Mouse (Mus musculus): ENCODE data around the gene Etv6. TPM values are rescaled to one million over a fixed set of nuclear protein-coding genes. Genes with fewer than 3 reads are reported as not detected.

Etv6 gene
- polyA plus RNA-seq, 1 experiment from 2014 or later = 23.5 TPM

DNA sequence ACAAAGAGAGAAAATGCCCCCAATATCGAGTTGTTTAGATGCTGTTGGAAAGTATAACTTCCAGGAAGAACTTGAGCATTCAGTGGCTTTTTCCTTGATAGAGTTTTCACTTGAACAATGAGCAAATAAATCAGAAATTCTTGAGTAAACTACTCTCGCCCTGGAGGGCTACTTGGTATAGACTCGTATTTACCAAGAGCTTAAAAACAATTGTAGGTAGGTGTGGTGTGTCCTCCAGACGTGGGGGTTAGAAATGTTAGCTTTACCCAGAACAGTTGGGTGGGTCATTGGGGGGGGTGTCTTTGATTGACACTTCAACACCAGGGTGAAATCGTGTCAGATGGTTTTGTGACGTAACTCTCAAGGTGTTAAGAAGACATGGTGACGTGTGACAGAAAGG, 88.0 kb downstream of the Etv6 start:
- no peak for ATAC-seq
- CTCF ChIA-PET = interaction anchor here (0.9 kb wide), 1 partner anchor 16 kb away, joined by 3 read pairs; no protein-coding TSS in a partner anchor

DNA sequence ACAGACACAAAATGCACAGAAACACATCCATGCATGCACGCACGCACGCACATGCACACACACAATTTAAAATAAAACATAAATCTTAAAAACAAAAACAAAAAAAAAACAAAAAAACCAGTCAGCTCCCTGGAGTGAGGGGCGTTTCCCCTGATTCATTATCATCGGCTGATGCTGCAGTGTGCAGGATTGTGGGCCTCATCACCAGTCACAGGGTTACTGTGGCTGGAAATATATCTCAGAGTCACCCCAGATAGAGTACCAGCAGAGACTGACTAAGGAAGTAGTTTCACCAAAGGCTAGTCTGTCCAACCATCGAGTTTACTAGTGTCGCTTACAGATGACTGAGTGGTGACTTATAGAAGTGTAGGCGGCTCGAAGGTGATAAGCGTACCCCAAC, 88.8 kb downstream of the Etv6 start:
- CTCF ChIA-PET = no interaction called here
- in situ Hi-C loops (cut with MboI; ENCODE audit: low pct_unique_long_range_greater_than_20kb) = no loop called here
- no peak for TF ChIP-seq CTCF (IDR thresholded peaks at IDR 0.05)
- no peak for DNase-seq (ENCODE audit: low read depth, low spot score)
- no peak for ATAC-seq
- no peaks in the 10 kb centered on the region for H3K27me3 ChIP-seq
- POLR2A ChIA-PET = no interaction called here

More for the DNA sequence above, 88.0 kb downstream of the Etv6 start:
- in situ Hi-C loops (cut with MboI; ENCODE audit: low pct_unique_long_range_greater_than_20kb) = no loop called here
- POLR2A ChIA-PET = no interaction called here
- no peak for TF ChIP-seq CTCF (IDR thresholded peaks at IDR 0.05)
- no peaks in the 10 kb centered on the region for H3K27me3 ChIP-seq
- DNase-seq (ENCODE audit: low read depth, low spot score) = no peak

DNA sequence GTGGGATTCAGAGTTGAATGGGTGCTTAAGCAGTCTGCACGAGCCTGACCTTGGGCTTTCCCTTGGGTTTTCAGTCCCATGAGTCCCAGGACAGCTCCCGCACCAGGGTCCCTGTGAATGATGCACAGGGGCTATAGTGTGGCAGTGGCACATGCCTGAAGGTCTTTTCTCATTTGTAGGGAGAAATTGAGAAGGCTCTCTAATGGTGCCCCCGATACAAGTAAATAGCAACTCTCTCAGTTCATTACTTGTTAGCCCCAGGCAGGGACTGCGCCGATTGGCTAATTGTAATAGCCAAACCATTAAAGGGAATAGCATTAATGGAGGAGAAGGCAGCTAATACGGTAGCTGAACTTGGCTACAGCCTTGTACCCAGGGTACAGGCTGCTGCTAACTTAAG, 92.5 kb downstream of the Etv6 start:
- ATAC-seq = no peak
- in situ Hi-C loops (cut with MboI; ENCODE audit: low pct_unique_long_range_greater_than_20kb) = no loop called here
- no peak for TF ChIP-seq CTCF (IDR thresholded peaks at IDR 0.05)
- ChIA-PET POLR2A (interaction anchor here (1.1 kb wide), 1 partner anchor 17 kb away, joined by 3 read pairs; no protein-coding TSS in a partner anchor), CTCF (interaction anchor here (1.5 kb wide), 1 partner anchor 51 kb away, joined by 4 read pairs; no protein-coding TSS in a partner anchor)
- no peak for DNase-seq (ENCODE audit: low read depth, low spot score)
- H3K27me3 ChIP-seq = no peaks in the 10 kb centered on the region

DNA sequence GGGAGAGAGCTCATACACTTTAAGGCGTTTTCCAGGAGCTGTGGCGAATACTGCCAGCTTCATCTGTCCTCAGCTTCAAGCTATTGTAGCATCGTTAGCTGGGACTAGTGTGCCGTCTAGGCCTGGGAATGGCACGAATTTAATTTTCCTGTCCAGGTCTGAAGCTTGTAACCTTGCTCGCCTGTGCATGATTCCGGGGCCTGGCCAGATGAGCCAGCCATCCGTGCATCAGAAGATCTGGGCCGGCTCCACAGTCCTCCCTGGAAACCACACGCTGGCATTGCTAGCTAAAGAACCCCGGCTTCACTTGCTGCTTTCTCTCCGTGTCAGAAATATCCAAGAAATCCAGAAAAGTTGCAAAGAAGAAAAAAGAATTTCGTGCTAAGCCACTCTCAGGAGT, 93.1 kb downstream of the Etv6 start:
- ChIA-PET POLR2A (interaction anchor here (1.1 kb wide), 1 partner anchor 18 kb away, joined by 3 read pairs; no protein-coding TSS in a partner anchor), CTCF (interaction anchor here (1.0 to 1.5 kb wide), 2 partner anchors 18 to 51 kb away, joined by 4 to 5 read pairs; no protein-coding TSS in a partner anchor)
- H3K27me3 ChIP-seq = no peaks in the 10 kb centered on the region
- TF ChIP-seq CTCF (IDR thresholded peaks at IDR 0.05) = no peak
- in situ Hi-C loops (cut with MboI; ENCODE audit: low pct_unique_long_range_greater_than_20kb) = no loop called here
- no peak for ATAC-seq
- DNase-seq (ENCODE audit: low read depth, low spot score) = no peak

DNA sequence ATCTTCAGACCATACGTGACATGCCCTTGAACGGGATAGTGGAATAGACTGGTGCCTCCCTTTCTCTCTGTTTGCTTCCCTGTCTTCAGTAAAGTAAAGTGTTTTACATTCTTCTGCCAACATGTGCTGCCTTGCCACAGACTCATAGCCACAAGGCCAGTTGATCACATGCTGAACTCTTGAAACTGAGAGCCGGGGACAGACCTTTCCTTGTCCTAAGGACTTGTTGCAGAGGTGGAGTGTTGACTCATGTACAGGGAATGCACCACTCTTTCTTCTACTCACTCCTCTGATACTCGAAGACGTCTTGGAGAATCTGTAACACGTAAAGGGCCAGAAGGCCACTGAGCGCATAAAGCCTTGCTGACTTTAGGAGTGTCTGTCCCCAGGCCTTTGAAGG, 94.3 kb downstream of the Etv6 start:
- TF ChIP-seq CTCF (IDR thresholded peaks at IDR 0.05) = no peak
- H3K27me3 ChIP-seq = no peaks in the 10 kb centered on the region
- no peak for DNase-seq (ENCODE audit: low read depth, low spot score)
- no peak for ATAC-seq
- in situ Hi-C loops (cut with MboI; ENCODE audit: low pct_unique_long_range_greater_than_20kb) = no loop called here
- POLR2A ChIA-PET = no interaction called here
- CTCF ChIA-PET = no interaction called here

DNA sequence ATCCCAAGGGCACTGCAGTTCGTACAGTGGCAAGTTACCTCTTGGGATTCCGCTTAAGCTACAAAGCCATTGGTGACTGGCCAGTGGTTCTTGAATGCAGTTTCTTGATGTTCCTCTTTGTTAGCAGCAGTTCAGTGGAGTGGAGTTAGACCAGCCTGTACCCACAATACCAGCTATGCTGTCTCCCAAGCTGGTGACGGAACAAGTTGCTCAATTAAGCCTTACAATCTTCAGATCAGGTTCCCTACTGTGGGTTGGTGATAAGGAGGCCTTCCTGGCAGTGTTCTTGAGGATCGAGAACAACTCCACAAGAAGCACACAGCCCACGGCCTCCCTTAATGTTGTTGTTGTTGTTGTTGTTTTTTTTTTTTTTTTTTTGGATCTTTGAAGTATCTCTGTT, 95.3 kb downstream of the Etv6 start:
- in situ Hi-C loops (cut with MboI; ENCODE audit: low pct_unique_long_range_greater_than_20kb) = no loop called here
- no peak for DNase-seq (ENCODE audit: low read depth, low spot score)
- ChIA-PET POLR2A (interaction anchor here (0.6 to 0.8 kb wide), 2 partner anchors 15 to 127 kb away, joined by 3 to 4 read pairs; no protein-coding TSS in a partner anchor), CTCF (no interaction called here)
- TF ChIP-seq CTCF (IDR thresholded peaks at IDR 0.05) = no peak
- no peaks in the 10 kb centered on the region for H3K27me3 ChIP-seq
- ATAC-seq = no peak

DNA sequence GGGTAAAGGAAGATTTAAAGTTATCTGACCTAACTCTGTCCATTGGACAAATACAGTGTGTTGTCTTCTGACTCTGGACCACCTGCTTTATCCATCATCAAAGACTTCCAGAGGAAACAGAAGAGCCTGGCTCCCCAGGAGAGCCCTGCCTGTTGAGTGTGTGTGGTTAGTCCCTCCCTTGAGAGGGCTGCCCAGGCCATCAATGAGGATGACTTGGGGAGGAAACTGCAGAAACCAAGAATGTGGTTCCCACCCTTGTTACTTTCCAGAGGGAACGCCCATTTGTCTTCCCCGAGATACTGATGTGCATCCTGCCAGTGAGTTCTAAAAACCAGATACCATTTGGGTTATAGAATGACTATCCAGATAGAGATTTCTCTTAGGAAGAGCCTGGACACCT, 96.1 kb downstream of the Etv6 start:
- in situ Hi-C loops (cut with MboI; ENCODE audit: low pct_unique_long_range_greater_than_20kb) = no loop called here
- no peak for TF ChIP-seq CTCF (IDR thresholded peaks at IDR 0.05)
- ATAC-seq (no peak), DNase-seq (ENCODE audit: low read depth, low spot score) (no peak)
- ChIA-PET POLR2A (interaction anchor here (0.6 to 0.8 kb wide), 2 partner anchors 16 to 126 kb away, joined by 3 to 4 read pairs; no protein-coding TSS in a partner anchor), CTCF (no interaction called here)
- no peaks in the 10 kb centered on the region for H3K27me3 ChIP-seq

DNA sequence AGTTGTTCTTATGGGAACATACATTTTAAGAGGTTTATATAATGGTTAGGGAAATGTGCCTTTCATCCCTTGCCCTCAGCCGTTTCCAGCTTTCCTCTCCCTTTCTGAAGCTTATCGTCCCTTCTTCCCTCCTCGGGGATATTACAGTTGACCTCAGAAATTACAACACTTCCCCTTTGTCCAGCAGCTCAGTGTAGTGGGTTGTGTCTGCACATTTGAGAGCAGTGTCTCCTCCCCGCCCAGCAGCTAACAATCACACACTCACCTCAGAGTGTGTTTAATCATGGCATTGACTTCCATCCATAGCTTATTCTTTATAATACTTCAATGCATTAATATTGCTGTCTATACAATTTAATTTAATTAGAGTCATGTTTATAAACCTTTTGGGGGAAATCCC, 98.3 kb downstream of the Etv6 start:
- DNase-seq (ENCODE audit: low read depth, low spot score) = no peak
- in situ Hi-C loops (cut with MboI; ENCODE audit: low pct_unique_long_range_greater_than_20kb) = no loop called here
- TF ChIP-seq CTCF (IDR thresholded peaks at IDR 0.05) = no peak
- POLR2A ChIA-PET = interaction anchor here (0.7 to 1.0 kb wide), 2 partner anchors 19 to 259 kb away, joined by 3 read pairs; no protein-coding TSS in a partner anchor
- H3K27me3 ChIP-seq = no peaks in the 10 kb centered on the region
- no peak for ATAC-seq
- CTCF ChIA-PET = interaction anchor here (0.9 to 1.4 kb wide), 3 partner anchors 10 to 19 kb away, joined by 3 to 4 read pairs (median 3); no protein-coding TSS in a partner anchor

DNA sequence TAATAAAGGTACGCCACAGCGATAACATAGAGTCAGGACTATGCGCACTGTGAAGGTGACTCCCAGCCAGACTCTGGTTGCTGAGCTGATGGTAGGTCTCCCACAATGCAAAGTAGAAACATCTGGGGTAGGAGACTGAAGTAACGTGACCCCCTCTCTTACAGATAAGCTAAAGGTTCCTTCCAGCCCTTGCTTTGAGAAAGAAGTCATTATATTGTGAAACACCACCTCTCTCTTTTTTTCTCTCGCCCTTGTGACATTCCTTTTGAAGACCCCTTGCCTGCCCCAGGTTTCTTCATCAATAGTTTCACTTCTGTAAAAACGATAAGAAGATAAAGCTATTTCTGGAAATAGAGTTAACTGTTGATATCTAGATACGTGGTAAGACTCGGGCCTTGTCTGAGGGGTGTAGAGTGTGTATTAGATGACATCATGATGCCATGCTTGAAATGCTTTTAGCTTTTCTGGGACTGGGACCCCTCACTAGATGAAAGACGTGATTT, 99.4 kb downstream of the Etv6 start:
- POLR2A ChIA-PET = interaction anchor here (1.0 kb wide), 1 partner anchor 18 kb away, joined by 3 read pairs; no protein-coding TSS in a partner anchor
- in situ Hi-C loops (cut with MboI; ENCODE audit: low pct_unique_long_range_greater_than_20kb) = no loop called here
- ATAC-seq (no peak), DNase-seq (ENCODE audit: low read depth, low spot score) (no peak)
- CTCF ChIA-PET = interaction anchor here (1.2 to 1.4 kb wide), 5 partner anchors 9 to 87 kb away, joined by 3 to 4 read pairs (median 4); no protein-coding TSS in a partner anchor
- H3K27me3 ChIP-seq = no peaks in the 10 kb centered on the region
- no peak for TF ChIP-seq CTCF (IDR thresholded peaks at IDR 0.05)

DNA sequence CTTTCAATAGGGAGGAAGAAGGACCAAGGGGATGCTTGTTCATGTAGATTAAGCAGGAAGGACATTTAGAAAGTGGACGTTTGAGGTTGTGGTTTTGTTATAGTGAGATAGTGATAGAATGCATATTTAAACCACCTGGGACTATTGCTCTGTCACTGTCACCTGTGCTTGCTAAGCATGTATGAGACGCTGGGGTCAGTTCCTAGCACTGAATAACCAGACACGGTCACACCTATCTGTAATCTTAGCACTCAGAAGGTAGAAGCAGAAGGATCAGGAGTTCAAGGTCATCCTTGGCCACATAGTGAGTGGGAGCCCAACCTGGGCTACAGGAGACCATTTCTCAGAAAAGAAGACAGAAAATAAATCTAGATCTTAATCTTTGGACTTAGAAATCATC, 100.8 kb downstream of the Etv6 start:
- ChIA-PET POLR2A (no interaction called here), CTCF (no interaction called here)
- H3K27me3 ChIP-seq = no peaks in the 10 kb centered on the region
- in situ Hi-C loops (cut with MboI; ENCODE audit: low pct_unique_long_range_greater_than_20kb) = no loop called here
- ATAC-seq = no peak
- TF ChIP-seq CTCF (IDR thresholded peaks at IDR 0.05) = no peak
- no peak for DNase-seq (ENCODE audit: low read depth, low spot score)

DNA sequence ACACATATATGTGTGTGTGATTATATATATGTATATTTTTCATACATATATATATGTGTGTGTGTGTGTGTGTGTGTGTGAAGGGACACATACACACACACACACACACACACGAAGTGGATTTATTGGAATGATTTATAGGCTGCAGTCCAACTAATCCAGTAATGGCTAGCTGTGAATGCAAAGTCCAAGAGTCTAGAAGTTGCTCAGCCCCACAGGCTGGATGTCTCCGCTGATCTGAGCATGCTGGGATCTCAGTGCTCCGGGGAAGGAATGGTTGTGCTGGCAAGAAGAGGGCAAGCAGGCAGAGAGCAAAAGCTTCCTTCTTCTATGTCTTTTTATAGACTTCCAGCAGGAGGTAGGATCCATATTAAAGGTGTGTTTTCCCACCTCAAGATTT, 103.9 kb downstream of the Etv6 start:
- TF ChIP-seq CTCF (IDR thresholded peaks at IDR 0.05) = no peak
- H3K27me3 ChIP-seq = no peaks in the 10 kb centered on the region
- ChIA-PET CTCF (interaction anchor here (1.1 to 1.4 kb wide), 3 partner anchors 8 to 16 kb away, joined by 3 read pairs; no protein-coding TSS in a partner anchor), POLR2A (no interaction called here)
- in situ Hi-C loops (cut with MboI; ENCODE audit: low pct_unique_long_range_greater_than_20kb) = no loop called here
- DNase-seq (ENCODE audit: low read depth, low spot score) (no peak), ATAC-seq (no peak)

Data from Patski (cell line).